Mouse (Mus musculus) cortical plate, adult 2 months (tissue): Measurements from ENCODE around the gene Hhat.

ENCODE experiments used
- CTCF ChIP-seq: fragments of 200-500 bp; IDR thresholded peaks from 2 replicates; pipeline ENCODE4 v1.5.1; 2011; ENCODE audit warnings: mild to moderate bottlenecking, control low read depth, low read length; ENCODE audit not compliant: insufficient read depth; ENCODE audit errors: extremely low read depth
- POLR2A ChIP-seq: fragments of 200-500 bp; IDR thresholded peaks from 2 replicates; pipeline ENCODE4 v1.6.1; 2011; ENCODE audit warnings: mild to moderate bottlenecking, low read length, control low read depth; ENCODE audit not compliant: insufficient read depth; ENCODE audit errors: extremely low read depth

DNA sequence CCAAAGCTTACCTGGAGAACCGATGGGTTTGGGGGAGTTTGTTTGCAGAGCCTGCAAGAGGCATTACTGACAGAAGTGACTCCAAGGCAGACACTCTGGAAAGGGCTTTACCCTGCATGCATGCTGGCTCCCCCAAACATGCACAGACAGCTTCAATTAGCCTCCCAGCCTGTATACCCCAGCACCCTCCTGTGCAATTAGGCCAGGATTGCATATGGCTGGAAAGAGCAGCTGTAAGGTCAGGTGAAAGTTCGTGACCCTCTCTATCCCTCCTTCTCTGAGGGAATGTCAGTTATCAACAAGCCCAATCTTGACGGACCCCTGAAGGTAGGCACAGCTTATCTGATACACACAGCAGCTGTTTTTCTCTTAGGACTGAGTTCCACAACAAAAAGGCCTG lies 43.7 kb upstream of the Hhat start:
- no peak for TF ChIP-seq POLR2A
- TF ChIP-seq CTCF, result no peak
